In genomic region chr17:76625976-76626375, GRCm38 (mm10) we compare ENCODE assay signal across 15 mouse cellular contexts.
A peak's percentile ranks its signal among the peaks of the same experiment; 100 is the strongest.
DNase-seq lines count a peak whose midpoint lies in the region.
"Had no signal": no experiment of that assay in that cellular context is flagged by ENCODE, and none has a peak within 500 bp of the region (broad histone marks: within the 10 kb centered on the region; RNA-seq: fewer than 3 reads in every experiment).

No protein-coding gene starts in this region.

- peak; percentile 15 to 49 for DNase-seq in cerebellum, postnatal 14 days
- DNase-seq in cerebellum, adult 18-20 months = no peak
- DNase-seq in right cerebral cortex, adult 2 months (ENCODE audit: low spot score in 2 of 2) = peak; percentile 8 to 12
- DNase-seq in right cerebral cortex, postnatal 25 days = no peak
- DNase-seq in layer of hippocampus, postnatal 14 days (ENCODE audit: low spot score in 2 of 2) = peak; percentile 39 to 84
- no peak for DNase-seq in thymus, postnatal 0 days (ENCODE audit: low spot score)
- no peak for DNase-seq in ovary, adult 18-20 months (ENCODE audit: low spot score)
- DNase-seq in adrenal gland, adult 8-10 months = no peak
- DNase-seq: cerebellum, adult 8-10 months; gastrocnemius, postnatal 14 days; heart, adult 11 months; kidney, adult 2 months; lung, adult 18-20 months; lung, postnatal 14 days; thymus, postnatal 25 days had no signal

Comparison
In these comparisons a context has a peak if more than half of its experiments do, and no peak if none do; other contexts are left out.
1. DNase-seq: peak in cerebellum, postnatal 14 days (2 of 2), right cerebral cortex, adult 2 months (2 of 2) and layer of hippocampus, postnatal 14 days (2 of 2); none in cerebellum, adult 18-20 months (0 of 2), right cerebral cortex, postnatal 25 days (single experiment), thymus, postnatal 0 days (single experiment), ovary, adult 18-20 months (single experiment) and adrenal gland, adult 8-10 months (single experiment).